ENCODE assay signal across 8 mouse cellular contexts in the genomic region with DNA sequence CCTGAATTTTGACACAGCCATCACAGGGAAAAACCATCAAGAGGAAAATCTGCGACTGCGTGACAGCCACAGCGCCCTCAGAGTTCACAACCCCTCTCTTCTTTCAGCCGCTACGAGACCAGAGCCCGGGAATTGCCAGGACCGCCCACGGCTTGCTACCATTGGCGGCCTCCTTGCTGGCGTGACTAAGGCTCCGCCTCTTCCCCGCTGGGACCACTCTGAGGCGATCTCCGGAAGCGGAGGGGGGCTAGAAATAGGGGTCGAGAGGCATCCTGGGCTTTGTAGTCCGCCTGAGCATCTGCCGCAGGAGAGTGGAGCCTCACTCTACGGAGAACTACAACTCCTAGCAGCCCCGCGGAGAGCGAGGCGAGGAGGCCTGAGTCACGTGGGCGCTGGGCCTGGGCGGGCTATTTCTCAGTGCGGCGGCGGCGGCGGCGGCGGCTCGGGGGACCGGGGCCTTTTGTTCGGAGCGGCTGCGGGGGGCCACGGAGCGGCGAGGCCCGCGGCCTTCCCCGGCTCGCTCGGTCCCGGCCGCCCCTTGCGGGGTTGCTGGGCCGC. TPM values are rescaled to one million over a fixed set of nuclear protein-coding genes. Genes with fewer than 3 reads are reported as not detected.
DNase-seq lines count a peak whose midpoint lies in the region; ATAC-seq and TF ChIP-seq lines count a peak whose summit lies in the region.

A gene (plus strand): TSS at position 297 of the 558 bp plus-strand sequence.

- H3K4me3 ChIP-seq in bone marrow macrophage, adult 2 months (ENCODE audit: insufficient read depth, low read length) = peak within 1 kb of the TSS; percentile 69
- peak within 1 kb of the TSS; percentile 87 for H3K4me3 ChIP-seq in embryonic fibroblast, embryonic 13.5 days (ENCODE audit: insufficient read depth, low read length)
- peak within 1 kb of the TSS; percentile 83 for H3K4me3 ChIP-seq in kidney, embryonic 14.5 days (ENCODE audit: low read length)
- peak within 1 kb of the TSS; percentile 78 for H3K4me3 ChIP-seq in limb, embryonic 15.5 days

- TF ChIP-seq CTCF in bone marrow macrophage, adult 2 months (IDR thresholded peaks at IDR 0.05; ENCODE audit: low read depth, low read length) = no peak
- no peak for TF ChIP-seq CTCF in embryonic fibroblast, embryonic 13.5 days (IDR thresholded peaks at IDR 0.05; ENCODE audit: borderline replicate concordance, insufficient read depth, low read length)

- H3K36me3 ChIP-seq in kidney, embryonic 14.5 days (ENCODE audit: control insufficient read depth, insufficient read depth, low read length) = peaks cover 3% of the 10 kb centered on the region; the same call in 1 of the 2 replicates
- H3K36me3 ChIP-seq in limb, embryonic 15.5 days = no peaks in the 10 kb centered on the region

- H3K27ac ChIP-seq in bone marrow macrophage, adult 2 months (ENCODE audit: insufficient read depth, low read depth, low read length) = peak within 1 kb of the TSS; percentile 67
- peak within 1 kb of the TSS; percentile 63 for H3K27ac ChIP-seq in embryonic fibroblast, embryonic 13.5 days (ENCODE audit: insufficient read depth, low read length)
- H3K27ac ChIP-seq in kidney, embryonic 14.5 days (ENCODE audit: low read depth, low read length) = peak within 1 kb of the TSS; percentile 88
- peak within 1 kb of the TSS; percentile 94 for H3K27ac ChIP-seq in limb, embryonic 15.5 days

- no peaks in the 10 kb centered on the region for H3K27me3 ChIP-seq in kidney, embryonic 14.5 days (ENCODE audit: control insufficient read depth, insufficient read depth, low read length)
- H3K27me3 ChIP-seq in limb, embryonic 15.5 days = no peaks in the 10 kb centered on the region

- TF ChIP-seq POLR2A in bone marrow macrophage, adult 2 months (IDR thresholded peaks at IDR 0.05; ENCODE audit: borderline replicate concordance, low read depth, low read length) = no peak
- peak; percentile 79 for TF ChIP-seq POLR2A in embryonic fibroblast, embryonic 13.5 days (IDR thresholded peaks at IDR 0.05; ENCODE audit: low read depth, low read length)

- 1% methylated on average over 34 of the region's 50 CpGs for WGBS in kidney, embryonic 14.5 days
- under 1% methylated on average over 43 of the region's 50 CpGs for WGBS in limb, embryonic 15.5 days

- peak; percentile 99 for DNase-seq in A20 (ENCODE audit: low read depth, low spot score)
- DNase-seq in heart, adult 9 months (ENCODE audit: low spot score in 2 of 2) = peak; percentile 99
- peak; percentile 86 to 90 for DNase-seq in monocyte, adult 2 months (ENCODE audit: low read depth in 1 of 2, low spot score in 2 of 2)
- DNase-seq in spleen, postnatal 36 days (ENCODE audit: low spot score in 2 of 2) = peak; percentile 98 to 99

- peaks cover 14% of the 10 kb centered on the region for H3K4me1 ChIP-seq in bone marrow macrophage, adult 2 months (ENCODE audit: control insufficient read depth, insufficient read depth, low read length)
- H3K4me1 ChIP-seq in embryonic fibroblast, embryonic 13.5 days (ENCODE audit: control insufficient read depth, insufficient read depth, low read length) = peaks cover 5% of the 10 kb centered on the region; the same call in 1 of the 2 replicates
- peaks cover 9% of the 10 kb centered on the region for H3K4me1 ChIP-seq in kidney, embryonic 14.5 days (ENCODE audit: control insufficient read depth, insufficient read depth, low read length)
- peaks cover 10% of the 10 kb centered on the region for H3K4me1 ChIP-seq in limb, embryonic 15.5 days

- peak; percentile 100 for ATAC-seq in kidney, embryonic 14.5 days (ENCODE audit: low FRiP score, low TSS enrichment)
- peak; percentile 100 for ATAC-seq in limb, embryonic 15.5 days (ENCODE audit: insufficient number of reproducible peaks, low FRiP score, low TSS enrichment, low read depth)

- peak within 1 kb of the TSS; percentile 96 for H3K9ac ChIP-seq in kidney, embryonic 14.5 days (ENCODE audit: low read depth, low read length)
- H3K9ac ChIP-seq in limb, embryonic 15.5 days = peak within 1 kb of the TSS; percentile 94

- no peaks in the 10 kb centered on the region for H3K9me3 ChIP-seq in kidney, embryonic 14.5 days (ENCODE audit: control insufficient read depth, low read length)
- no peaks in the 10 kb centered on the region for H3K9me3 ChIP-seq in limb, embryonic 15.5 days

- H3K4me2 ChIP-seq in kidney, embryonic 14.5 days (replicated peaks; ENCODE audit: low read depth, low read length) = peak within 1 kb of the TSS; percentile 86
- peak within 1 kb of the TSS; percentile 53 for H3K4me2 ChIP-seq in limb, embryonic 15.5 days

RNA-seq across cellular contexts. Expression of the gene that starts here (rescaled TPM):
- polyA plus RNA-seq in bone marrow macrophage, adult 2 months (2012; ENCODE audit: insufficient read depth, insufficient read length, missing spikeins) = 22.1 and 25.3 TPM in 2 replicates
- polyA plus RNA-seq in embryonic fibroblast, embryonic 13.5 days (2011; ENCODE audit: insufficient read length, low read depth, missing spikeins) = 41.0 and 43.8 TPM in 2 replicates
- 13.9 and 22.8 TPM in 2 replicates for polyA plus RNA-seq in kidney, embryonic 14.5 days (2014; fragmentation: Nextera tagmentation; extraction: Ambion mirVana)
- polyA plus RNA-seq in limb, embryonic 15.5 days (2015; fragmentation: Nextera tagmentation; extraction: Ambion mirVana) = 12.6 and 14.8 TPM in 2 replicates

Comparison
In these comparisons a context has a peak if more than half of its experiments do, and no peak if none do; other contexts are left out.
1. Peak in every context shown above with its lines: DNase-seq, ATAC-seq, H3K4me3 ChIP-seq and H3K27ac ChIP-seq.